Mouse (Mus musculus) stomach, embryonic 16.5 days (tissue): ENCODE data around the gene Prex1. TPM values are rescaled to one million over a fixed set of nuclear protein-coding genes. Genes with fewer than 3 reads are reported as not detected.

ENCODE experiments used
- ATAC-seq: fragments of 200-750 bp; cut with Nextera tagmentation; 2 replicates; pipeline ENCODE4 v1.8.0; 2017; ENCODE audit warnings: moderate number of reproducible peaks, moderate TSS enrichment; ENCODE audit not compliant: insufficient read depth, low FRiP score
- H3K27ac ChIP-seq: fragments of 300-500 bp; sonication (generic); 2 replicates; pipeline ENCODE4 v1.5.1; 2014; ENCODE audit warnings: low read length
- H3K27me3 ChIP-seq: fragments of 300-500 bp; sonication (generic); 2 replicates; pipeline ENCODE4 v1.6.1; 2014; ENCODE audit warnings: low read length, control low read depth, mixed read lengths; ENCODE audit not compliant: control insufficient read depth, insufficient read depth
- H3K36me3 ChIP-seq: fragments of 300-500 bp; sonication (generic); 2 replicates; pipeline ENCODE4 v1.6.1; 2014; ENCODE audit warnings: low read length; ENCODE audit not compliant: control insufficient read depth, insufficient read depth
- H3K4me1 ChIP-seq: fragments of 300-500 bp; sonication (generic); 2 replicates; pipeline ENCODE4 v1.6.1; 2014; ENCODE audit warnings: low read length, control low read depth, mixed read lengths; ENCODE audit not compliant: control insufficient read depth, insufficient read depth
- H3K4me2 ChIP-seq: fragments of 300-500 bp; sonication (generic); 2 replicates; pipeline ENCODE4 v1.6.1; 2014; ENCODE audit warnings: low read depth, low read length, mixed read lengths
- H3K4me3 ChIP-seq: fragments of 300-500 bp; sonication (generic); replicated peaks from 2 replicates; pipeline ENCODE4 v1.5.1; 2014; ENCODE audit warnings: mild to moderate bottlenecking, low read length
- H3K9ac ChIP-seq: fragments of 300-500 bp; sonication (generic); 2 replicates; pipeline ENCODE4 v1.6.1; 2014; ENCODE audit warnings: low read length
- H3K9me3 ChIP-seq: fragments of 300-500 bp; sonication (generic); replicated peaks from 2 replicates; pipeline ENCODE4 v1.6.1; 2016; ENCODE audit warnings: low read length, control low read depth; ENCODE audit not compliant: control insufficient read depth
- WGBS: fragments of 180-500 bp; shearing (Covaris S2); extraction: QIAGEN DNeasy Blood & Tissue Kit; methylation state at CpG from one replicate; pipeline ENCODE4 v1.1.7; 2014; 5-methylcytosine and 5-hydroxymethylcytosine counted together
- polyA plus RNA-seq: library from polyadenylated mRNA; unstranded; fragments of >200 nt; fragmentation: Nextera tagmentation; extraction: Ambion mirVana; gene quantifications from 2 replicates; pipeline ENCODE4 v1.2.1, GENCODE M21; 2015

Prex1 gene
- polyA plus RNA-seq, 1 experiment from 2014 or later: 11.0 TPM

DNA sequence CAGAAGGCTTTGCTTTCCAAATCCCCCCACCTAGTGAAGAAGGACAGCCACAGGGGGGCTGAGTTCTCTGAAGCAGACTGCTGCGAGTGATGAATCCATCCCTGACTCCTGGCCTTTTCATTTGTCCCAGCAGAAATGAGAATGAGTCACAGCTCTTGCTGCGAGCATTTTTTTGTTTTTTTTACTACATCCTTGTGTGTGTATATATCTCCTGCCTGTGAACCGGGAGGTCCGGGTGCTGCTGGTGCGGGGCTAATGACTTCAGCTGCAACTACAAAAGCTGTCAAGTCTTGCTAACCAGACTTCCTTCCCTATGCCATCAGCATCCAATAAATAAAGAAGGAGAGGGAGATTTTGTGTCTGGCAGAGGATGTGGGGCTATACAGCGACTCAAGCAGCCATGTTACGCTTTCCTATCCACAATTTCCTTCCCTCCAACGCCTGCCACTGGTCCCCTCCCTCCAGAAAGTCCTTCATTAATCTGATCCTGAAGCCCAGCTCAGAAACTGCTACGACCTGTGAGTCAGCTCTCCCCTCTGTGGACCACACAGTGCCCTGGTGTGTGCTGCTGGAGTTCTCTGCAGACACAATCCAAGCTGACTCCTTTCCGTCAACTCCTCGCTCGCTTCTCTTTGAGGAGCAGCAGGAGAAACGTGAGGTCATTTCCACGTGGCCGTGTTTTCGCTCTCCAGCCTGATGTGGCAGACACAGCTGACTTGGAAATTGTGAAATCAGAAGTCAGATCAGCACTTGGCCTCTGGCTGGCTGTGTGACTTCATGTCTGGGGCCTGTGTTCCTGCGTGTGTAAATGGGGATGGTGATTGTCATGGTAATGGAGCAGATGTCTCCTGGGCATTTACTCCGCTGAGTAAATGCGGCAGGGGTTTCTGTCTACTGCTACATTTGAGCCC, 16.3 kb upstream of the Prex1 start:
- Histone ChIP-seq H3K4me2 (0 out of 2 replicates have a peak overlapping the region, but pooled peaks have one; percentile 2), H3K9ac (peak overlapping the region; percentile 12), H3K27me3 (no peaks in the 10 kb centered on the region), H3K4me1 (peaks cover 9% of the 10 kb centered on the region; the same call in 1 of the 2 replicates), H3K4me3 (no peak overlapping the region), H3K27ac (peak overlapping the region; percentile 85), H3K9me3 (no peaks in the 10 kb centered on the region), H3K36me3 (no peaks in the 10 kb centered on the region)
- ATAC-seq: peak; percentile 37; the same call in 1 of the 2 replicates
- 26% methylated on average over 19 of the region's 19 CpGs for WGBS

- no peak overlapping the region for H3K27ac ChIP-seq
- H3K36me3 ChIP-seq: no peaks in the 10 kb centered on the region
- no peak overlapping the region for H3K9ac ChIP-seq
- H3K9me3 ChIP-seq: no peaks in the 10 kb centered on the region
- H3K27me3 ChIP-seq: no peaks in the 10 kb centered on the region
- no peak overlapping the region for H3K4me2 ChIP-seq
- ATAC-seq: no peak
- peaks cover 9% of the 10 kb centered on the region; the same call in 1 of the 2 replicates for H3K4me1 ChIP-seq
- H3K4me3 ChIP-seq: no peak overlapping the region
- whole genome bisulfite sequencing: 44% methylated on average over 3 of the region's 3 CpGs
Observed at GRCm38 (mm10) chr2:166729045-166729444, 15.4 kb upstream of the Prex1 start.

DNA sequence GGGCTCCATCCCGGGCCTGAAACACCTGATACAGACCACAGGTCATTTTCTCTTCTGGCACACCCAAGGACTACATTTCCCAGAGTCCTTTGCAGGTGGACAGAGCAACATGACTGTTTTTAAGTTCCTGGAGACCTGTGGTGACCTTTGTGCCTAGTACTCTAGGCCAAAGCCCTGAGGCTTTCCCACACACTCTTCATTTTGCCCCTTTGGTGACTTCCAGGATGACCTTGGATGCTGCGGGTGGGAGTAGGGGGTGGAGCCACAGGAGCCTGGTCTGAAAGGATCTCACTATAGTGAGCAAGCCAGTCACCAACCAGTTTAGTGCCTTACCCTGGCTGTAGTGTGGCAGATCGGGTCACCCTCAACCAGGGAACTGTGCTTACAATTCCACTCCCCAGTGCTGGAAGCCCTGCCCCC, 14.6 kb upstream of the Prex1 start:
- Histone ChIP-seq H3K27ac (no peak overlapping the region), H3K4me3 (no peak overlapping the region), H3K27me3 (no peaks in the 10 kb centered on the region), H3K4me2 (no peak overlapping the region), H3K36me3 (no peaks in the 10 kb centered on the region), H3K9me3 (no peaks in the 10 kb centered on the region), H3K9ac (no peak overlapping the region), H3K4me1 (peaks cover 9% of the 10 kb centered on the region; the same call in 1 of the 2 replicates)
- 58% methylated on average over 3 of the region's 3 CpGs for WGBS
- no peak for ATAC-seq

DNA sequence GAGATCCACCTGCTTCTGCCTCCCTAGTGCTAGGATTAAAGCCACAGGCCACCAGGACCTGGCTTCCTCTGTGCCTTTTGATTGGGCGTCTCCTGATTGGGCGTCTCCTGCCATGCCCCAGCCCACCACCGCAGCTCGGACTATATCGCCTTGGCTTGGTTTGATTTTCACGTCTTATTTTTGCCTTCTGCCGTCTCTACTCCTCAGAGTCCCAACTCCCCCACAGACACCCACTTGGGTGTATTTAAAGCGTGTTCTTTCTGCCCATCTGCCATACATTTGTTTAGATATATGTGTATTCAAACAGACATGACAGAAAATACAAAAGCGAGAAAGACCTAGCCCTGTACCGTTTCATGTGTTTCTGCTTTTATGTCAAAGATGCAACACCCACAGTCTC, 14.2 kb upstream of the Prex1 start:
- H3K4me2 ChIP-seq: no peak overlapping the region
- H3K9ac ChIP-seq: no peak overlapping the region
- no peak overlapping the region for H3K4me3 ChIP-seq
- H3K27ac ChIP-seq: no peak overlapping the region
- H3K36me3 ChIP-seq: no peaks in the 10 kb centered on the region
- peaks cover 9% of the 10 kb centered on the region; the same call in 1 of the 2 replicates for H3K4me1 ChIP-seq
- ATAC-seq: no peak
- 75% methylated on average over 10 of the region's 10 CpGs for WGBS
- H3K27me3 ChIP-seq: no peaks in the 10 kb centered on the region
- no peaks in the 10 kb centered on the region for H3K9me3 ChIP-seq

DNA sequence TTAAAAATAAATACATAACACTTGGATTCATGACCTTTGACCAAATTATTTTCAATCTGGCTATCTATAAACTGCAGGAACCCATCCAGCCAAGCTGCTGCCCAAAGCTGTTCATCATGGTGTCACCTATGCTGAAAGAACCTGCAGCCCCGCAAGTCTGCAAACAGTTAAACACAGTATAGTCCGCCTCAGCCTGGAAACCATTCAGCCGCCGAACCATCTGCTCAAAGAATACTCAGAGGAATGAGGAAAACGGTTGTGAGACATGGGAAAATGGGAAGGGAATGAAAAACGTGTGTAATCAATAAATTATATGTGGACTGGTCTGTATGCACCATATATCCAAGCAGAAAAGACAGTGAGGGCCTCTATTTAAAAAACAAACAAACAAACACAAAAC, 13.3 kb upstream of the Prex1 start:
- H3K27ac ChIP-seq: no peak overlapping the region

DNA sequence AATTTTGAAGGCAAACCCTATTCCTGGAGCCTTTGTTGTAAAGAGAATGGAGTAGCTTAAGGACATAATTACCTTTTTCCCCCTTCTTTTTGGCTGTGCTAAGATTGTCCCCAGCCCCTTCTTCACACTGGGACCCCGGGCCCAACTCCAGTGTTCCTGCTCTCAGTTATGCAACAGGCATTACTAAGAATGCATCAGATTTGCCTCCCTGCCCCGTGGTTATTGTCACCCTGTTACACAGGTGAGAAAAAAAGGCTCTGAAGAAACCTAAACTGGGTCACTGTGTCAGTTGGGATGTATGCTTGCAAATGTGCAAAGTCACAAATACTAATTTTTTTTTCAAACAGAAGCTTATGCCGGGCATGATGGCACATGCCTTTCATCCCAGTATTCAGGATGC, 6.8 kb upstream of the Prex1 start:
- H3K4me1 ChIP-seq: no peaks in the 10 kb centered on the region
- no peak overlapping the region for H3K4me2 ChIP-seq
- H3K9ac ChIP-seq: no peak overlapping the region
- ATAC-seq: no peak
- no peaks in the 10 kb centered on the region for H3K27me3 ChIP-seq
- WGBS: 66% methylated on average over 3 of the region's 3 CpGs
- H3K9me3 ChIP-seq: no peaks in the 10 kb centered on the region
- H3K27ac ChIP-seq: no peak overlapping the region
- H3K36me3 ChIP-seq: no peaks in the 10 kb centered on the region
- no peak overlapping the region for H3K4me3 ChIP-seq

More for the DNA sequence above, 13.3 kb upstream of the Prex1 start:
- Histone ChIP-seq H3K9me3 (no peaks in the 10 kb centered on the region), H3K36me3 (no peaks in the 10 kb centered on the region), H3K9ac (no peak overlapping the region), H3K4me1 (peaks cover 9% of the 10 kb centered on the region; the same call in 1 of the 2 replicates), H3K27me3 (no peaks in the 10 kb centered on the region), H3K4me3 (no peak overlapping the region), H3K4me2 (no peak overlapping the region)
- 27% methylated on average over 6 of the region's 6 CpGs for WGBS
- ATAC-seq: no peak

DNA sequence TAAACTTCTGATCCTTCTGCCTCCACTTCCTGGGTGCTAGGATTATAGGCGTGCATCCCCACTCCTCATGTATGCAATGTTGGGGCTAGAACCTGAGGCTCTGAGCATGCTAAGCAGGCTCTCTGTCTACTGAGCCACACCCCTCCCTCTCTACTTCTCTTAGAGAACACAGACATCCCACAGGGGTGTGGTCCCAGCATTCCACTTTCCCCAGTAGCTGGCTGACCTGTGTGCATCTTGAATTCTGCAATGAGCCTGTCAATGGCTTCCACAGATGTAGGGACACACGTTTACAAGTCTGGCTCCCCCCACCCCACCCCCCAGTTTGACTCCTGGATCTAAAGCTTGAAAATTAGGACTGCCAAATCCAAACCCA, 6.3 kb upstream of the Prex1 start:
- Histone ChIP-seq H3K27me3 (no peaks in the 10 kb centered on the region), H3K9me3 (no peaks in the 10 kb centered on the region), H3K4me3 (no peak overlapping the region), H3K9ac (no peak overlapping the region), H3K36me3 (no peaks in the 10 kb centered on the region), H3K4me1 (no peaks in the 10 kb centered on the region), H3K4me2 (no peak overlapping the region), H3K27ac (no peak overlapping the region)
- no peak for ATAC-seq
- WGBS: 62% methylated on average over 2 of the region's 2 CpGs

DNA sequence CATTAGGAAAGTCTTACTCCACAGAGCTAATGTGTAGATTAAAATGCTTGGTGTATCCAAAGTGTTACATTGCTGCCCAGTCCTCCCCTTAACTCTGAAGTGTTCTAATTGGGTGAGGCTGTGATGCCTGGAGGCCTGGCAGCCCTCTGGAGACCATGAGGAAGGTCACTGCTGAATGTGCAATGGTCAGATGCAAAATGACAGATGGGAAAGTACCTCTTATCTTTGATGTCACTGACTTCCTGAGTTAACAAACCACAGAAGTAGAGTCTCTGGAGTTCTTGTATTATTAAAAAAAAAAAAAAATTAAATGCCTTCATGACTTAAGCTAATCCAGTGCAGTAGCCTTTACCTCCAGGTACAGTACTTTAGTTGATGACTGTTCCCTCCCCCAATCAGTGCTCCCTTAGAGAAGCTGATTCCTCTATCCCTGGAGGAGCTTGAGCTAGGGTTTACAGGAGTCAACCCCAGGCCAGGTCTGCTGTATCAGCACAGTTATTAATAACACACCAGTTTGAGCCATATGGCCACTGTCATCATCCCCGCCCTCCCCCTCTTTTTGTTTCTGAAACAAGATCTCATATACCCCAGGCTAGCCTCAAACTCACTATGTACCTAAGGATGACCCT, 5.8 kb upstream of the Prex1 start:
- no peak for ATAC-seq
- H3K27me3 ChIP-seq: no peaks in the 10 kb centered on the region
- 0 out of 2 replicates have a peak, but pooled peaks cover 3% of the 10 kb centered on the region for H3K4me1 ChIP-seq
- 93% methylated on average over 1 of the region's 1 CpGs for WGBS
- no peak overlapping the region for H3K4me2 ChIP-seq
- no peak overlapping the region for H3K4me3 ChIP-seq
- no peak overlapping the region for H3K27ac ChIP-seq
- no peak overlapping the region for H3K9ac ChIP-seq
- no peaks in the 10 kb centered on the region for H3K9me3 ChIP-seq
- no peaks in the 10 kb centered on the region for H3K36me3 ChIP-seq

GRCm38 (mm10) chr2:166716067-166716466, 2.4 kb upstream of the Prex1 start:
- Histone ChIP-seq H3K9me3 (no peaks in the 10 kb centered on the region), H3K36me3 (no peaks in the 10 kb centered on the region), H3K4me2 (no peak overlapping the region), H3K27me3 (no peaks in the 10 kb centered on the region), H3K27ac (no peak overlapping the region), H3K9ac (no peak overlapping the region), H3K4me1 (peaks cover 16% of the 10 kb centered on the region), H3K4me3 (no peak overlapping the region)
- 78% methylated on average over 7 of the region's 7 CpGs for WGBS
- no peak for ATAC-seq
